Mouse (Mus musculus) neural tube, embryonic 13.5 days (tissue): ENCODE measurements around the gene Olfr1369-ps1. TPM values are rescaled to one million over a fixed set of nuclear protein-coding genes. Genes with fewer than 3 reads are reported as not detected.

Experiments
- ATAC-seq: fragments of 200-750 bp; cut with Nextera tagmentation; 2 replicates; pipeline ENCODE4 v1.8.0; 2017; ENCODE audit warnings: low read depth, mild to moderate bottlenecking, moderate TSS enrichment, moderate library complexity
- H3K27ac ChIP-seq: fragments of 300-500 bp; sonication (generic); replicated peaks from 2 replicates; pipeline ENCODE4 v1.5.1; 2015; ENCODE audit warnings: moderate library complexity, mild to moderate bottlenecking, inconsistent platforms
- H3K27me3 ChIP-seq: fragments of 300-500 bp; sonication (generic); 2 replicates; pipeline ENCODE4 v1.6.1; 2015; ENCODE audit warnings: mild to moderate bottlenecking, inconsistent platforms
- H3K36me3 ChIP-seq: fragments of 300-500 bp; sonication (generic); 2 replicates; pipeline ENCODE4 v1.6.1; 2015; ENCODE audit warnings: mild to moderate bottlenecking, inconsistent platforms
- H3K4me1 ChIP-seq: fragments of 300-500 bp; sonication (generic); replicated peaks from 2 replicates; pipeline ENCODE4 v1.6.1; 2015; ENCODE audit warnings: inconsistent platforms
- H3K4me2 ChIP-seq: fragments of 300-500 bp; sonication (generic); 2 replicates; pipeline ENCODE4 v1.6.1; 2015; ENCODE audit warnings: inconsistent platforms, mild to moderate bottlenecking, moderate library complexity
- H3K4me3 ChIP-seq: fragments of 300-500 bp; sonication (generic); 2 replicates; pipeline ENCODE4 v1.5.1; 2015; ENCODE audit warnings: mild to moderate bottlenecking, inconsistent platforms
- H3K9ac ChIP-seq: fragments of 300-500 bp; sonication (generic); 2 replicates; pipeline ENCODE4 v1.6.1; 2015; ENCODE audit warnings: moderate library complexity, mild to moderate bottlenecking, inconsistent platforms
- H3K9me3 ChIP-seq: fragments of 300-500 bp; sonication (generic); 2 replicates; pipeline ENCODE4 v1.6.1; 2016; ENCODE audit warnings: inconsistent platforms
- WGBS: fragments of 180-500 bp; shearing (Covaris S2); methylation state at CpG from one replicate; pipeline ENCODE4 v1.1.7; 2015; 5-methylcytosine and 5-hydroxymethylcytosine counted together
- polyA plus RNA-seq: library from polyadenylated mRNA; unstranded; fragments of >200 nt; fragmentation: Nextera tagmentation; extraction: Ambion mirVana; gene quantifications from 2 replicates; pipeline ENCODE4 v1.2.1, GENCODE M21; 2015

Olfr1369-ps1 gene
- polyA plus RNA-seq, 1 experiment from 2014 or later = not detected

- no peak overlapping the region for H3K27ac ChIP-seq
- 0% methylated on average over 15 of the region's 15 CpGs for WGBS
- H3K36me3 ChIP-seq = no peaks in the 10 kb centered on the region
- no peaks in the 10 kb centered on the region for H3K9me3 ChIP-seq
- H3K4me2 ChIP-seq = peak overlapping the region; percentile 76
- H3K27me3 ChIP-seq = 0 out of 2 replicates have a peak, but pooled peaks cover 3% of the 10 kb centered on the region
- ATAC-seq = peak; percentile 20; the same call in 1 of the 2 replicates
- peak overlapping the region; percentile 72 for H3K9ac ChIP-seq
- peaks cover 19% of the 10 kb centered on the region for H3K4me1 ChIP-seq
- peak overlapping the region; percentile 66 for H3K4me3 ChIP-seq
These were observed 48.2 kb downstream of the Olfr1369-ps1 start for GRCm38 (mm10) chr13:21159475-21159819.

- ATAC-seq = peak; percentile 23; the same call in 1 of the 2 replicates
- Histone ChIP-seq H3K27ac (no peak overlapping the region), H3K4me3 (peak overlapping the region; percentile 66), H3K9me3 (no peaks in the 10 kb centered on the region), H3K27me3 (0 out of 2 replicates have a peak, but pooled peaks cover 3% of the 10 kb centered on the region), H3K36me3 (no peaks in the 10 kb centered on the region), H3K4me1 (peaks cover 19% of the 10 kb centered on the region), H3K4me2 (peak overlapping the region; percentile 76), H3K9ac (peak overlapping the region; percentile 72)
- WGBS = 1% methylated on average over 16 of the region's 16 CpGs
These were observed 48.8 kb downstream of the Olfr1369-ps1 start for GRCm38 (mm10) chr13:21160041-21160511.

- peak; percentile 86 for ATAC-seq
- no peaks in the 10 kb centered on the region for H3K36me3 ChIP-seq
- H3K4me3 ChIP-seq = peak overlapping the region; percentile 66
- H3K27ac ChIP-seq = 0 out of 2 replicates have a peak overlapping the region, but pooled peaks have one; percentile 38
- H3K27me3 ChIP-seq = 0 out of 2 replicates have a peak, but pooled peaks cover 3% of the 10 kb centered on the region
- no peaks in the 10 kb centered on the region for H3K9me3 ChIP-seq
- peaks cover 19% of the 10 kb centered on the region for H3K4me1 ChIP-seq
- peak overlapping the region; percentile 61 for H3K9ac ChIP-seq
- peak overlapping the region; percentile 76 for H3K4me2 ChIP-seq
- under 1% methylated on average over 32 of the region's 32 CpGs for WGBS
These were observed 49.6 kb downstream of the Olfr1369-ps1 start for GRCm38 (mm10) chr13:21160657-21161590.

- H3K27ac ChIP-seq = no peak overlapping the region
- H3K27me3 ChIP-seq = 0 out of 2 replicates have a peak, but pooled peaks cover 3% of the 10 kb centered on the region
- H3K4me1 ChIP-seq = peaks cover 19% of the 10 kb centered on the region
- no peaks in the 10 kb centered on the region for H3K9me3 ChIP-seq
- no peak overlapping the region for H3K9ac ChIP-seq
- H3K4me2 ChIP-seq = peak overlapping the region; percentile 76
- WGBS = 47% methylated on average over 2 of the region's 2 CpGs
- H3K36me3 ChIP-seq = no peaks in the 10 kb centered on the region
- peak overlapping the region; percentile 66 for H3K4me3 ChIP-seq
- no peak for ATAC-seq
These were observed 50.3 kb downstream of the Olfr1369-ps1 start for GRCm38 (mm10) chr13:21161591-21161990.

GRCm38 (mm10) chr13:21162591-21162990, 51.3 kb downstream of the Olfr1369-ps1 start:
- Histone ChIP-seq H3K9ac (no peak overlapping the region), H3K4me3 (no peak overlapping the region), H3K9me3 (no peaks in the 10 kb centered on the region), H3K27ac (no peak overlapping the region), H3K4me1 (peaks cover 19% of the 10 kb centered on the region), H3K36me3 (no peaks in the 10 kb centered on the region), H3K4me2 (no peak overlapping the region), H3K27me3 (0 out of 2 replicates have a peak, but pooled peaks cover 1% of the 10 kb centered on the region)
- ATAC-seq = no peak
- WGBS = 47% methylated on average over 5 of the region's 5 CpGs

GRCm38 (mm10) chr13:21166936-21167909, 55.9 kb downstream of the Olfr1369-ps1 start:
- ATAC-seq = peak; percentile 60
- H3K9ac ChIP-seq = peak overlapping the region; percentile 62
- WGBS = under 1% methylated on average over 27 of the region's 27 CpGs

GRCm38 (mm10) chr13:21167910-21168300, 56.6 kb downstream of the Olfr1369-ps1 start:
- WGBS = 2% methylated on average over 8 of the region's 8 CpGs
- peak; percentile 44; the same call in 1 of the 2 replicates for ATAC-seq
- H3K9ac ChIP-seq = no peak overlapping the region

More at GRCm38 (mm10) chr13:21166936-21167909, 55.9 kb downstream of the Olfr1369-ps1 start:
- Histone ChIP-seq H3K27ac (no peak overlapping the region; the same call in 1 of the 2 replicates), H3K4me1 (peaks cover 21% of the 10 kb centered on the region), H3K4me3 (peak overlapping the region; percentile 56), H3K9me3 (no peaks in the 10 kb centered on the region), H3K36me3 (no peaks in the 10 kb centered on the region), H3K27me3 (no peaks in the 10 kb centered on the region), H3K4me2 (peak overlapping the region; percentile 73)

GRCm38 (mm10) chr13:21168371-21169011, 57.2 kb downstream of the Olfr1369-ps1 start:
- under 1% methylated on average over 16 of the region's 16 CpGs for WGBS
- ATAC-seq = no peak

More at GRCm38 (mm10) chr13:21167910-21168300, 56.6 kb downstream of the Olfr1369-ps1 start:
- Histone ChIP-seq H3K27me3 (no peaks in the 10 kb centered on the region), H3K4me2 (peak overlapping the region; percentile 73), H3K4me1 (peaks cover 27% of the 10 kb centered on the region), H3K27ac (no peak overlapping the region), H3K4me3 (peak overlapping the region; percentile 56), H3K9me3 (no peaks in the 10 kb centered on the region), H3K36me3 (no peaks in the 10 kb centered on the region)

More at GRCm38 (mm10) chr13:21168371-21169011, 57.2 kb downstream of the Olfr1369-ps1 start:
- H3K27me3 ChIP-seq = no peaks in the 10 kb centered on the region
- H3K4me2 ChIP-seq = peak overlapping the region; percentile 73
- peaks cover 32% of the 10 kb centered on the region for H3K4me1 ChIP-seq
- H3K36me3 ChIP-seq = no peaks in the 10 kb centered on the region
- H3K27ac ChIP-seq = no peak overlapping the region
- peak overlapping the region; percentile 58 for H3K9ac ChIP-seq
- H3K4me3 ChIP-seq = peak overlapping the region; percentile 56
- no peaks in the 10 kb centered on the region for H3K9me3 ChIP-seq

Other genes starting within 250 kb of the Olfr1369-ps1 start
- not detected in 2 replicates for gene Olfr1370, start 36.5 kb upstream of the Olfr1369-ps1 start, polyA plus RNA-seq
- not detected in 2 replicates for gene Olfr263, start 18.2 kb downstream of the Olfr1369-ps1 start, polyA plus RNA-seq
- not detected in 2 replicates for gene Olfr1368, start 34.4 kb downstream of the Olfr1369-ps1 start, polyA plus RNA-seq
- 82.9 and 88.9 TPM in 2 replicates for gene Trim27, start 68.0 kb downstream of the Olfr1369-ps1 start, polyA plus RNA-seq
- not detected in 2 replicates for gene Gpx5, start 181.2 kb downstream of the Olfr1369-ps1 start, polyA plus RNA-seq
- gene Gpx6, start 200.6 kb downstream of the Olfr1369-ps1 start, polyA plus RNA-seq = not detected in 2 replicates
- gene Olfr1367, start 235.4 kb downstream of the Olfr1369-ps1 start, polyA plus RNA-seq = not detected in 2 replicates